Mouse (Mus musculus) layer of hippocampus, adult 2 months (tissue): Measurements from ENCODE around the gene Hif3a. TPM values are rescaled to one million over a fixed set of nuclear protein-coding genes. Genes with fewer than 3 reads are reported as not detected.

Experiments
- DNase-seq, 2 experiments: peaks; one replicate each; pipeline ENCODE4 v3.0.0; 2022; ENCODE audit warnings: low spot score in 2 of 2
- H3K27ac ChIP-seq: fragments of 200-600 bp; 2 replicates; pipeline ENCODE4 v1.8.1; 2022
- H3K4me3 ChIP-seq: fragments of 200-600 bp; 2 replicates; pipeline ENCODE4 v1.8.1; 2022; ENCODE audit warnings: mild to moderate bottlenecking
- CTCF ChIP-seq: fragments of 200-600 bp; conservative IDR thresholded peaks from 2 replicates; pipeline ENCODE4 v1.8.1; 2022; ENCODE audit warnings: antibody characterized with exemption, mild to moderate bottlenecking, moderate library complexity
- total RNA-seq, 2 experiments: library from RNA; stranded (reverse); gene quantifications; 2 replicates each; pipeline ENCODE4 v1.2.3; 2021

Hif3a gene
- total RNA-seq, 2 experiments from 2014 or later, result 16.0 to 16.6 TPM

DNA sequence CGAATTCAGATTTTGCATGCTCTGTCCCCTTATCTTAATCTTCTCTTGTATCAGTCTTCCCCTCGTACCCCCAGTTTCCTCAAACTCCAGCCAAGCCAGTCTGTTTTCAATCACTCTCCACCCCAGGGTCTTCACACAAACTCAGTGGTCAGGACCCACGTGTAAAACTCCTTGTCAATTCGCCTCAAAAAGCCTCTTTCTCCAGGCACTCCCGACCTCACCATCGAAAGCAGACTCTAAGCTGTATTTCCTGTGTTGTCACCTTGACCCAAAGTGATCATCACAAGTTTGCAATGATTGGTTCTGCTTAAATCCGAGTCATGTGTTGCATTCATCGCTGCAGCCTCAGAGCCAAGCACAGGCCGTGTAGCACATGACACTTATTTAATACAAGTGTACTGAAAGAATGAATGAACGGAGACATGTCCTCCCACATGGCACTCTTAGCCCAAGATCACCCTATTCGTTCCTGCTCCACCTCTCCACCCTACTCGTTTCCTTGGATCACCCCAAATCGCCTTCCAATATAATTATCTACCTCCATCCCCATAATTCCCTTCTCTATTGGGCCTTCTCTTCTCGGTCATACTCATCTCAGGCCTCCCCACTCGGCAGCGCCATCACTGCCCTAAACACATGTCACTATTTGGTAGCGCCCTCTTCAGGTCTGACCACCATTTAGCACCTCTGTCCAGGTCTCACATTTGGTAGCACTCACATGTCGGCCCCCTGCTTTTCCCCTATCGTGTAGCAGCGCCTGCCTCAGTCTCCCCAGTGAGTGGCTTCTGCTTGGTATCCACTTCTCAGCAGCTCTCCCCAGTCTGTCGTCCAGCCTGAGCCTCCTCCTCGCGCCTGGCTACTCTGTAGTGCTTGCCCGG is 35.3 kb downstream of the Hif3a start:
- H3K27ac ChIP-seq, result peak overlapping the region; percentile 99
- peak overlapping the region; percentile 95 for H3K4me3 ChIP-seq
- DNase-seq, result peak; percentile 61 to 65
- peak; percentile 79 for TF ChIP-seq CTCF

GRCm38 (mm10) chr7:17025896-17026622 is 36.2 kb downstream of the Hif3a start:
- no peak for DNase-seq
- Histone ChIP-seq H3K4me3 (peak overlapping the region; percentile 95), H3K27ac (peak overlapping the region; percentile 99; the same call in 1 of the 2 replicates)
- TF ChIP-seq CTCF, result no peak

- peak overlapping the region; percentile 99; the same call in 1 of the 2 replicates for H3K27ac ChIP-seq
- TF ChIP-seq CTCF, result no peak
- H3K4me3 ChIP-seq, result no peak overlapping the region; the same call in 1 of the 2 replicates
- no peak for DNase-seq
Observed at GRCm38 (mm10) chr7:17025505-17025894, 36.7 kb downstream of the Hif3a start.

DNA sequence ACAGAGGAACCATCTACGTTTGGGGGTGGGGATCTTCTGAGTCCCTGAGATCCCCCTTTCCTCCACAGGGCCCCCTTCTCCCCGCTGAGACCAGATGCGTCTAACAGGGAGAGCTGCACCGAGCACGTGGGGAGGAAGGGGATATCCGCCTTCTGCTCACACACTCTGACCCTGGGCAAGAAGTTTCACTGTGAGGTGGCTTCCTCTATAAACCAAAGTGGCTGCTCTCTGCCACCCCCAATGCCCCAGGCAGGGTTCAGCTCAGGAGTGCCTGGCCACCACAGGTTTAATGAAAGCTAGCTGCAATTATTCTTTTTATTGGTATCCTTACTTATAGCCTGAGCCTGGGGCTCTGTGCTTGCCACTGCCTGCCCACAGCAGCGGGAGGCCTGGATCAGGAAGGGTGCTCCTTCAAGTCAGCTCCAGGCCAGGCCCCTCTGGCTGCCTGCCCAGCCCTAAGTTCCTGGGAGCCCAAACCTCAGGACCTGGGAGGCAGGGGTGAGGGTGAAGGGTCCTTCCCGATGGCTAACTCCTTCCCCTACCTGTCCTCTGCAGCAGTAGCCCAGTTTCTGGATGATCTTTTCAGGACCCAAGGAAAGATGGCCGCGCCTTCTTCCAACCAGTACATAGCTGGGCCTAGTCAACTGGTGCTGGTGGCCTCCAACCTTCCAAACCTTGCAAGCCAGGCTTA is 37.3 kb downstream of the Hif3a start:
- no peak for TF ChIP-seq CTCF
- no peak overlapping the region; the same call in 1 of the 2 replicates for H3K4me3 ChIP-seq
- H3K27ac ChIP-seq, result peak overlapping the region; percentile 62; the same call in 1 of the 2 replicates
- no peak for DNase-seq

DNA sequence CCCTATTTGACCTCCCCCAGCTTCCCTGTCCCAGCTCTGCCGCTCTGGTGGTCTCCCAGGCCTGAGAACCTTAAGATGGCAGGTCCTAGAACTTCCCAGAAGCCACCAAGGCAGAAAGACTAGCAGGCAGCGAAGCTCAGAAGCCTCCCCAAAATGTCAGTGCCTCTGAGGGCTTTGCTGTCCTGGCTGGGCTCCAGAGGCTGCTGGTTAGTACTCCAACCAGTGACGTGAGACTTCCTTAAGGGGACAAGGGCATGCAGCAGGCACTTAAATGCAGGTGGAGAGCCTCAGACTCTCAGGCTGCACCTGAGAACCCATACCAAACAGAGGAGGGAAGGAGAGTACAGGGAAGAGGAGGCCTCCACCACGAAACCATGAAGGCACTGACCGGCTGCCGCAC is 38.1 kb downstream of the Hif3a start:
- peak overlapping the region; percentile 62 for H3K27ac ChIP-seq
- H3K4me3 ChIP-seq, result no peak overlapping the region
- TF ChIP-seq CTCF, result no peak
- DNase-seq, result no peak

DNA sequence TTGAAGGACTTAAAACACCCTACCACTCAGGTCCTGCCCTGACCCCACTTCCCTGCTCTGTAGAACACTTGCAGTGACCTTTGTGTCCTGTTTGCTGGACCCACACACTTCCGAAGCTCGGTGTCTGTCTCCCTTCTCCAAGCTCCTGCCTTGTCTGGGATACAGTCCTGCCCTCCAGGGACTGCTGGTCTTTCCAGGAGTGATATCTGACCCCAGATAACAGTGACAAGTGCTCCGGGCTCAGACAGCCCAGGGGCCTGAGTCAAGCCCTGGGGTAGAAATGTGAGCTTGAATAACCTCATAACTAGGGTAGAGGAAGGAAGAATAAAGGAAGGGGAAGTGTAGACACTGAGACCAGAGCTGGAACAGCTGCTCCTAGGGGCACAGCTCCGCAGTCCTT is 38.5 kb downstream of the Hif3a start:
- TF ChIP-seq CTCF, result no peak
- H3K4me3 ChIP-seq, result no peak overlapping the region
- no peak for DNase-seq
- H3K27ac ChIP-seq, result peak overlapping the region; percentile 62

DNA sequence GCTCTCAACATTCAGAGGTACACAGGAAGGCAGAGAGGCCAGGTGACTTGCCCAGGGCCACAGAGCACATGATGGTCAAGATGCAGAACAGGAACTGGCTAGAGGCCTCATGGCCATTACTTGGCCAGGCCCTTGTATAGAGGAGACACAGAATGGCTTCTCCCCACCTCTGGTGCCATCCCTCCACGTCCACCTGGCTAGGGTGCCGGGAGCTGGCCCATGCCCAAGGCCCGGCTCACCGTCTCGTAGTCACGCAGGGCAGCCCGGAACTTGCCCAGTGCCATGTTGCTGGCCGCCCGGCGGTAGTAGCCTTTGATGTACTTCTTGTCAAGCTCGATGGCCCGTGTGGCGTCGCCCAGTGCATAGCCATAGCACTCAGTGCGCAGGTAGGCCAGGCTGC is 40.1 kb downstream of the Hif3a start:
- no peak for TF ChIP-seq CTCF
- H3K4me3 ChIP-seq, result no peak overlapping the region
- DNase-seq, result no peak
- no peak overlapping the region for H3K27ac ChIP-seq

- no peak for DNase-seq
- H3K27ac ChIP-seq, result peak overlapping the region; percentile 55; the same call in 1 of the 2 replicates
- TF ChIP-seq CTCF, result no peak
- no peak overlapping the region for H3K4me3 ChIP-seq
Observed at GRCm38 (mm10) chr7:17019426-17020166, 42.6 kb downstream of the Hif3a start.

DNA sequence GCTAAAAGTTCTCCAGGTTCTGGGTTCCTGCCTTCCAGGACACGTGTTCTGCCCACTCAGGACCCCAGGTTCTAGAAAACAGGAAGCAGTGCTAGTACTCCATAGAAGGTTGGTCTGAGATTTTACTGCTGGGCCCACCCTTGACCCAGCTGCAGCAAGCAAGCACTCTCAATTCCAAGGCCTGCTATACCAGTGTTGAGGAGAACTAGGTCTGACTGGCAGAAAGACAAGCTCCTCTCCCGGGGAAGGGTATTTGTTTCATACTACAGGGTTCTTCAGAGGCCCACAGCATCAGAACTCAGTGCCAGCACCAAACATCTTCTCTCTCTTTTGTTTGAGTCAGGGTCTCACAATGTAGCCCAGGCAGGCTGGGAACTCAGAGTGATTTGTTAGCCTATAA is 44.3 kb downstream of the Hif3a start:
- Histone ChIP-seq H3K4me3 (no peak overlapping the region), H3K27ac (peak overlapping the region; percentile 86)
- no peak for DNase-seq
- TF ChIP-seq CTCF, result no peak

DNA sequence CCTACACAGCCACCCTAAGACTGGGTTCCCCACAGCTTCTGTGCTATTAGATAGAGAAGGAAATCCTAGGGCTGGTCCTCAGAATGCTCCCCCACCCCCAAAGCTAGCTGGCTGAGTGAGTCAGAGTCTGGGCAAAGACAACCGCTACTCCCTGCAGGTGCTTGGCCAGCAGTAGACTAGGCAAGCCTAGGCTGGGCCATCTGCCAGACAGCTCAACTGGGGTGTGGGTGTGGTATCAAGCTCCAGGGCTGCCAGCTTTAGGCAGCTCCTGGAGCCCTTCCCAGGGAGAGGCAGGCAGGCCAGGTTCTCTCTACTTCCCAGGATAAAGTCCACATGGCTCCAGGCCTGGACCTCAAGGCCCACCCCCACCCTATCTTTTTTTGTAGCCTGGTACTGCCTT is 45.2 kb downstream of the Hif3a start:
- Histone ChIP-seq H3K4me3 (no peak overlapping the region), H3K27ac (peak overlapping the region; percentile 86)
- peak; percentile 92 to 96 for DNase-seq
- TF ChIP-seq CTCF, result no peak

GRCm38 (mm10) chr7:17015381-17015780 is 46.8 kb downstream of the Hif3a start:
- no peak overlapping the region for H3K27ac ChIP-seq
- DNase-seq, result no peak
- TF ChIP-seq CTCF, result peak; percentile 53
- H3K4me3 ChIP-seq, result no peak overlapping the region

DNA sequence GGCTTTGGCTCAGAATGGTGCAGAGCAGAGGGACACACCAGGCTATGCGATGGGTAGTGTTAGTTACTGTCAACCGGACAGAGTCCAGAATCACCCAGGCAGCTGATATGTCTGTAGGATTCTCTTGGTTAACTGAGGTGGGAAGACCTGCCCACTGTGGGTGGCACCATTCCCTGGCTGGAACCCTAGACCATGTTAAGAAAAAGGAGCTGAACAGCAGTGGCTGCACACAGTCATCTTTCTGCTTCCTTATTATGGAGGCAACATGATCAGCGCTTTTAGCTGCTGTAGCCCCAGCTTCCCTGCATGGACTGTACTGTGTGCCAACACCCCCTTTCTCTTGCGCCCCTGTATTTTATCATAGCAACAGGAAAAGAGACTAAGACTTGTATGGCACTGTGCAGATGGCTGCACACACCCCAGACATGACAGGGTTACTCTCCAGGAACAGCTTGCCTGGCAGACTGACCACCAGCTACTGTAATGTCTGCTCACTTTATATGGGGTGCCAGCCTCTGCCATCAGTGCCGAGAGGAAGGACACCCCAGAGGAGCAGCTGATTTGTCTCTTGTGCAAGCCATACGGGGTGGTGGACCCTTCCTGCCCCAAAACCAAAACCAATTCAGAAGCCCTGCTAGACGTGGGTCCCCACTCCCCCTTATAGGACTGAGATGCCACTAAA is 50.2 kb downstream of the Hif3a start:
- Histone ChIP-seq H3K4me3 (no peak overlapping the region), H3K27ac (peak overlapping the region; percentile 43; the same call in 1 of the 2 replicates)
- DNase-seq, result no peak
- no peak for TF ChIP-seq CTCF
